Mouse (Mus musculus) small intestine, adult 2 months (tissue): ENCODE measurements around the gene Glt6d1.

Experiments used
- CTCF ChIP-seq: fragments of 200-500 bp; IDR thresholded peaks from 2 replicates; pipeline ENCODE4 v1.5.1; 2012; ENCODE audit warnings: low read depth, mild to moderate bottlenecking, control low read depth, inconsistent platforms, low read length, moderate library complexity, mixed read lengths; ENCODE audit not compliant: insufficient replicate concordance, insufficient read length; ENCODE audit errors: extremely low read depth
- POLR2A ChIP-seq: fragments of 200-500 bp; IDR thresholded peaks from 2 replicates; pipeline ENCODE4 v1.6.1; 2012; ENCODE audit warnings: low read depth, mild to moderate bottlenecking, control low read depth, inconsistent platforms, low read length, moderate library complexity

DNA sequence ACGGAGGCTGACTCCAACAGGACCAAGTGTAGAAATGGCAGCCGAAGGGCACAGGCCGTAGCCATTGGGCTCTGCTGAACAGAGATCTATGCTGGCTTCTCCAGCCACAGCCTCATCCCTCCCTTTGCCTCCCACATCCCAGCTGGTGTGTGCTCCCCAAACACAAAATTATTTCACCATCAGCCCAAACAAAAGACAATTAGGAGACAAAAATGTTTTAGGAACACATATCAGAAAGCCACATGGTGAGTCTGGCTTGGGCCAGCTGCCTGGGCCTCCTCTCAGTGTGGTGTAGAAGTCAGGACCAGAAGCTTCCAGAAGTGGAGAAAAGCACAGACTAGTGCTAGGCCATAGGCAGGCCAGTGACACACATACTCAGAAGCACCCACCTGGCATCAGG, 28.4 kb upstream of the Glt6d1 start:
- TF ChIP-seq CTCF (no peak), POLR2A (no peak)
